Mouse (Mus musculus) neural tube, embryonic 13.5 days (tissue): ENCODE results near the gene Dll1. TPM values are rescaled to one million over a fixed set of nuclear protein-coding genes. Genes with fewer than 3 reads are reported as not detected.

ENCODE experiments used
- ATAC-seq: fragments of 200-750 bp; cut with Nextera tagmentation; 2 replicates; pipeline ENCODE4 v1.8.0; 2017; ENCODE audit warnings: low read depth, mild to moderate bottlenecking, moderate TSS enrichment, moderate library complexity
- H3K27ac ChIP-seq: fragments of 300-500 bp; sonication (generic); replicated peaks from 2 replicates; pipeline ENCODE4 v1.5.1; 2015; ENCODE audit warnings: moderate library complexity, mild to moderate bottlenecking, inconsistent platforms
- H3K27me3 ChIP-seq: fragments of 300-500 bp; sonication (generic); 2 replicates; pipeline ENCODE4 v1.6.1; 2015; ENCODE audit warnings: mild to moderate bottlenecking, inconsistent platforms
- H3K36me3 ChIP-seq: fragments of 300-500 bp; sonication (generic); 2 replicates; pipeline ENCODE4 v1.6.1; 2015; ENCODE audit warnings: mild to moderate bottlenecking, inconsistent platforms
- H3K4me1 ChIP-seq: fragments of 300-500 bp; sonication (generic); replicated peaks from 2 replicates; pipeline ENCODE4 v1.6.1; 2015; ENCODE audit warnings: inconsistent platforms
- H3K4me2 ChIP-seq: fragments of 300-500 bp; sonication (generic); 2 replicates; pipeline ENCODE4 v1.6.1; 2015; ENCODE audit warnings: inconsistent platforms, mild to moderate bottlenecking, moderate library complexity
- H3K4me3 ChIP-seq: fragments of 300-500 bp; sonication (generic); 2 replicates; pipeline ENCODE4 v1.5.1; 2015; ENCODE audit warnings: mild to moderate bottlenecking, inconsistent platforms
- H3K9ac ChIP-seq: fragments of 300-500 bp; sonication (generic); 2 replicates; pipeline ENCODE4 v1.6.1; 2015; ENCODE audit warnings: moderate library complexity, mild to moderate bottlenecking, inconsistent platforms
- H3K9me3 ChIP-seq: fragments of 300-500 bp; sonication (generic); 2 replicates; pipeline ENCODE4 v1.6.1; 2016; ENCODE audit warnings: inconsistent platforms
- WGBS: fragments of 180-500 bp; shearing (Covaris S2); methylation state at CpG from one replicate; pipeline ENCODE4 v1.1.7; 2015; 5-methylcytosine and 5-hydroxymethylcytosine counted together
- polyA plus RNA-seq: library from polyadenylated mRNA; unstranded; fragments of >200 nt; fragmentation: Nextera tagmentation; extraction: Ambion mirVana; gene quantifications from 2 replicates; pipeline ENCODE4 v1.2.1, GENCODE M21; 2015

Dll1 gene
- polyA plus RNA-seq, 1 experiment from 2014 or later = 24.2 TPM

DNA sequence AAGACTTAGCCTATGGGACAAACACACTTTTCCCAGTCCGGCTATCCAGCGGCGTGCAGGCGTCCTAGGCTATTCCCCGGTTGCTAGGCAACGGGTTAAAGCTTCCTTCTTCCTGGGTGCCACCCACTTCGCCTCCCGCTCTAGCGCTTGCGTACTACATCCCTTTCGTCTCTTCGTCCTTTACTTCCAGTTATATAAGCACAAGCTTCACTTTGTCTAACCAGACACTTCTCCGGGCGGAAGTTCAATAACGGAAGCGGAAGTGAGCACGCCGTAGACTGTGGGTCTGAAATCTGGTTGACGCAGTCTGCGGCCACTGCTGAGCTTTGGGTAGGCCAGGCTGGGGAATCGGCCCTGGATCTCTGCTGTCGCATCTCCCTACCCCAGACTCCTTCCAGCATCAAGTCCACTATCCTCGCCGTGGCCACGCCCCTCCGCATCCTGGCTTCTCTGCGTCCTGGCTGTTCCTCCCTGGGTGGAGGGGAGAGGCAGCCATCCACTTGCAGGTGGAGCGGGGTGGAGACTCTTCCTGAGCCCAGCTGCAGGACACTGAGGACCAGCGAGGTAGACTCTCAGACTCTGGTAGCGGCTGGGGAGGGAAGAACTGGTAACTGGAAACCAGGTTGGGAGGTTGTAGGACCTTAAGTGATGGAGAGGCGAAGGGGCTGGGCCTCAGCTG, 19.5 kb upstream of the Dll1 start, which contains the start of gene Fam120b:
Fam120b (plus strand) TSS at position 206 of the 679 bp plus-strand sequence.
- under 1% methylated on average over 31 of the region's 31 CpGs for WGBS
- peak; percentile 98 for ATAC-seq
- Histone ChIP-seq H3K4me2 (peak within 1 kb of the TSS; percentile 93), H3K27ac (peak within 1 kb of the TSS; percentile 94), H3K9ac (peak within 1 kb of the TSS; percentile 96), H3K4me1 (peaks cover 36% of the 10 kb centered on the region), H3K36me3 (no peaks in the 10 kb centered on the region), H3K9me3 (no peaks in the 10 kb centered on the region), H3K4me3 (peak within 1 kb of the TSS; percentile 89), H3K27me3 (peaks cover 14% of the 10 kb centered on the region)

DNA sequence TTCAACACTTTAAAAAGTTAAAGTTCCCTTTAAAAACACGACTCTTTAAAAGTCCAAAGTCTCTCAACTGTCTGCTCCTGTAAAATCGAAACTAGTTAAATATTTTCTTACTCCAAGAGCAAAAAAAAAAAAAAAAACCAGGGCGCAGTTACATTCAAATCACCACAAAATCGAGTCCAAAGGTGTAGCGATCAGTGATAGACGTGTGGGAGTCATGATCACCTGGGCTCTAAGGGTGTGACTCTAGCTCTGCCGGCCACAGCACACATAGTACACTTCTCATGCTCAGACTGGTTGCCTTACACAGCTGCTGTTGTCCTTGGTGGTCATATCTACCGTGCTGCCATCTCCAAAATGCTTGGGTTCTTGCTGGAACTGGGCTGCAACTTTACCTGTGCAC, 12.7 kb upstream of the Dll1 start:
- no peak for ATAC-seq
- Histone ChIP-seq H3K9ac (no peak overlapping the region), H3K36me3 (no peaks in the 10 kb centered on the region), H3K9me3 (no peaks in the 10 kb centered on the region), H3K4me3 (no peak overlapping the region), H3K27me3 (peaks cover 20% of the 10 kb centered on the region), H3K4me1 (no peaks in the 10 kb centered on the region), H3K27ac (no peak overlapping the region), H3K4me2 (no peak overlapping the region)
- 83% methylated on average over 8 of the region's 8 CpGs for WGBS

DNA sequence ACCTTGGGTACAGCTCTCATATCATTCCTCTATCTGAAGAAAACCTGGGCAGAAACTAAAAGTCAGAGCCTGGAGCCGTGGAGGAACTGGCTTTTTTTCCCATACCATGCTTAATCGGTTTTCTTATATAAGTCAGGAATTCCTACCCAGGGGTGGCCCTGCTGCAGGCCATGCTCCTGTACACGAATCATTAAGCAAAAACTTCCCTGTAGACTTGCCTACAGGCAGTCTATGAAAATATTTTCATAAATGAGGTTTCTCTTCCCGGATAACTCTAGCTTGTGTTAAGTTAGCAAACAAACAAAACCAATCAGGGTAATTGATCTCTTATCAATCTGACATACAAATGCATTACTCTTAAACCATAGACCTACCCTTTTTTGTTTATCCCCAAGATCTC, 12.2 kb upstream of the Dll1 start:
- H3K4me2 ChIP-seq = no peak overlapping the region
- no peaks in the 10 kb centered on the region for H3K9me3 ChIP-seq
- no peak for ATAC-seq
- no peaks in the 10 kb centered on the region for H3K36me3 ChIP-seq
- H3K4me3 ChIP-seq = no peak overlapping the region
- no peaks in the 10 kb centered on the region for H3K4me1 ChIP-seq
- 83% methylated on average over 4 of the region's 4 CpGs for WGBS
- peaks cover 18% of the 10 kb centered on the region for H3K27me3 ChIP-seq
- H3K9ac ChIP-seq = no peak overlapping the region
- no peak overlapping the region for H3K27ac ChIP-seq

DNA sequence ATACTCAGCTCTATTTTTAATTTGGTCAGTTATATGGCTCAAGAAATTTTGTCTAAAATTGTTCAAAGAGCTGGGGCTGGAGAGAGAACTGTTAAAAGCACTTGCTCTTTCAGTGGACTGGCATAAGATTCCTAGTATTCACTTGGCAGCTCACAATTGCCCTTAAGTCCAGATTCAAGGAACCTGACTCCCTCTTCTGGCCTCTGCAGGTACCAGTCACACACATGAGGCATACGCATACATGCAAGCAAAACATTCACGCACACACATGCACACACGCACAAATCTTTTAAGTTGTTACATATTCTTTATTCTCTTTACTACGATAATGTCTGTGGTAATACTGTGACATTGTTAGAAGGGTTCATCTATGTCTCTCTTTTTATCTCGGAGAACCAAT, 6.7 kb upstream of the Dll1 start:
- H3K4me2 ChIP-seq = no peak overlapping the region
- WGBS = 95% methylated on average over 5 of the region's 5 CpGs
- no peak for ATAC-seq

DNA sequence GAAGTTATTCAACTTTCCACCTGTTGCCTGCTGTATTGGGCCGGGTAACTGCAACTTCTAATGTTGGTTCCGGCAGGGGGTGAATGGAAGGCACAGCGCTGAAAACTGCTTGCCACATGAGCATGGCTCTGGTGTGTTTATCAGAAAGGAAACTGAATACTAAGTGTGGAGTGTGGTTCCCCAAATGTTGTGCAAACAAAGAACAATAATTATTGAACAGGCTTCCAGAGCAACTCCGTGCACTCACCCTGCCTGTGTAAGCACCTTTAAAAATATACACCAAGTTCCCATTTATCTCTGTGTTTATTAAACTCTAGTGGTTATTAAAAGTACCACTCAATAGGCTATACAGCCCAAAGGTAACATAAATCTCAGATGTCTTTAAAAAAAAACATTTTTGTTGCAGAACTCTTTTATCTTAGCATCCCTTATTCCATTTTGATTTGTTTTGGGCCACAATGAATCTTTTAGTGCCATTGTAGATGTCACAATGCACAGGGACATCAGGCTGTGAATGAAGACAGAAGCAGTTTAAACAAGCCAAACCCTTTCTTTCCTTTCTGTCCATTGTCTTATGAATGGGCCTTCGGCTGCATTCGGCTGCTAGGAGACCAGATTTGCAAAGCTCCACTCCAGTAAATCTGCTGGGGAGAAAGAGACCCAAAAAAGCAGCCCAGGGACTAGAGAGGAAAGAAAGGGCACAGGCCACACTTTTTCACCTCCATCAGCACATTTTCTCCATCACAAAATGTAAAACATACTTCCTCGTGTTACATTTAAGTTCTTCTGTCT, 5.4 kb upstream of the Dll1 start:
- no peak for ATAC-seq
- H3K4me1 ChIP-seq = peaks cover 57% of the 10 kb centered on the region
- H3K4me3 ChIP-seq = no peak overlapping the region
- H3K4me2 ChIP-seq = peak overlapping the region; percentile 87
- H3K36me3 ChIP-seq = no peaks in the 10 kb centered on the region
- WGBS = 7% methylated on average over 7 of the region's 7 CpGs
- H3K27ac ChIP-seq = no peak overlapping the region
- no peak overlapping the region for H3K9ac ChIP-seq
- peaks cover 18% of the 10 kb centered on the region; the same call in 1 of the 2 replicates for H3K27me3 ChIP-seq
- no peaks in the 10 kb centered on the region for H3K9me3 ChIP-seq

More for the DNA sequence above, 6.7 kb upstream of the Dll1 start:
- H3K27me3 ChIP-seq = peaks cover 20% of the 10 kb centered on the region; the same call in 1 of the 2 replicates
- no peak overlapping the region for H3K27ac ChIP-seq
- H3K9me3 ChIP-seq = no peaks in the 10 kb centered on the region
- H3K4me3 ChIP-seq = no peak overlapping the region
- H3K36me3 ChIP-seq = no peaks in the 10 kb centered on the region
- peaks cover 44% of the 10 kb centered on the region for H3K4me1 ChIP-seq
- H3K9ac ChIP-seq = no peak overlapping the region

DNA sequence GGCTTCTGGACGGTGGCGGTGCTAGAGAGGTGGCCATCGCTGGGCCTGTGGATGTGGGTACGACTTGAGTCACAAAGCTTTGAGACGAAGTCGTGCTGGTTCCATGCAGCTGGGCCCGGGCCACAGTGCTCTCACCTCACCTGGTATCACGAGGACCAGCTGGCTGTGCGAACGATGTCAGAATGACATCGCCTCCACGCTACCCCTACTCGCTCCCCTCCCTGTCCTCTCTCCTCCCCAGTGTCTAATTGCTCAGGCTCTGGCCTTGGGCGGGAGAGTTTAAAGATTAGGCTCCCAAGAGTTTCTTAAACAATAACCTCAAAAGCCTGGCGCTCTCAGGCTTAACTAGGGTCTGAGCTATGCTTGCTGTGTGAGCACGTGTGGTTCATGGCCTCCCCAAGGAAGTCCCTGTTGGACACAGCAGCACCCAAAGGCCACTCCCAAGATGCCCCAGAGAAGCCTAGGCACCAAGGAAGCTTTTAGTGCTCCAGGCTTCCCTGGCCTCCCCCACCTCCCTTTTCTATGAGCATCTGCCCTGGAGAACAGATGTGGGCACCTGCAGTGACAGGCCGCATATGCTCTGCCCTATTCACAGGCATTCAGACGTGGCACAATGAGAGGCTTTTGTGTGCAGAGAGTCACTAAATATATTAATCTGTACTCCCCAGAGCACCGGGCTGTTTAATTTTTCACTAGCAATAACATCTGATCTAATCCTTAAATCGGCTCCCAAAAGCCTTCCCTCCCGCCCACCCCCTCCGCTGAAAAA, 4.6 kb upstream of the Dll1 start:
- H3K4me1 ChIP-seq = peaks cover 63% of the 10 kb centered on the region
- peak overlapping the region; percentile 73 for H3K9ac ChIP-seq
- no peaks in the 10 kb centered on the region for H3K36me3 ChIP-seq
- WGBS = 2% methylated on average over 22 of the region's 22 CpGs
- peak overlapping the region; percentile 87 for H3K4me2 ChIP-seq
- H3K27me3 ChIP-seq = peaks cover 18% of the 10 kb centered on the region; the same call in 1 of the 2 replicates
- no peaks in the 10 kb centered on the region for H3K9me3 ChIP-seq
- peak overlapping the region; percentile 53 for H3K27ac ChIP-seq
- peak; percentile 33; the same call in 1 of the 2 replicates for ATAC-seq
- peak overlapping the region; percentile 48 for H3K4me3 ChIP-seq

DNA sequence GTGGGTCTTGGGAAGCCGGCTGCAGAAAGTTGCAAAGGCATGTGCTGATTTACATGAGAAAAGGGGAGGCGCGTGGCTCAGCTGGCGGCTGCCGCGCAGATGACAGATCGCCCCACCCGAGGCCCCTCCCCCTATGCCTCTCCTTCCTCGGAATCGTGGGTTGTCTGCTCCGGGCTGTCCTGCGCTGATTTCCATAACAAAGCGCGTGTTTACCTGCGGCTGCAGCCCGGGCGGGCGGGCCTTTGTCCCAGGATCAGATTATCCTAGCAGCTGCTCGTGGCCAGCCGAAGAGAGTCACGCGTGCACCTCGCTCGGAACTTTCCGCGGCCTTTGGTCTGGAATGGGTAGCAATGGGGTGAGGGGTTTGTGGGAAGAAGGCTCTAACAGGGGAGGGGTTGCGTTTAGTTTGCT, 4.0 kb upstream of the Dll1 start:
- Histone ChIP-seq H3K36me3 (no peaks in the 10 kb centered on the region), H3K27ac (peak overlapping the region; percentile 53), H3K9ac (peak overlapping the region; percentile 73), H3K4me1 (peaks cover 64% of the 10 kb centered on the region), H3K4me3 (peak overlapping the region; percentile 48), H3K9me3 (no peaks in the 10 kb centered on the region), H3K27me3 (peaks cover 18% of the 10 kb centered on the region; the same call in 1 of the 2 replicates), H3K4me2 (peak overlapping the region; percentile 87)
- peak; percentile 17 for ATAC-seq
- WGBS = under 1% methylated on average over 27 of the region's 27 CpGs

DNA sequence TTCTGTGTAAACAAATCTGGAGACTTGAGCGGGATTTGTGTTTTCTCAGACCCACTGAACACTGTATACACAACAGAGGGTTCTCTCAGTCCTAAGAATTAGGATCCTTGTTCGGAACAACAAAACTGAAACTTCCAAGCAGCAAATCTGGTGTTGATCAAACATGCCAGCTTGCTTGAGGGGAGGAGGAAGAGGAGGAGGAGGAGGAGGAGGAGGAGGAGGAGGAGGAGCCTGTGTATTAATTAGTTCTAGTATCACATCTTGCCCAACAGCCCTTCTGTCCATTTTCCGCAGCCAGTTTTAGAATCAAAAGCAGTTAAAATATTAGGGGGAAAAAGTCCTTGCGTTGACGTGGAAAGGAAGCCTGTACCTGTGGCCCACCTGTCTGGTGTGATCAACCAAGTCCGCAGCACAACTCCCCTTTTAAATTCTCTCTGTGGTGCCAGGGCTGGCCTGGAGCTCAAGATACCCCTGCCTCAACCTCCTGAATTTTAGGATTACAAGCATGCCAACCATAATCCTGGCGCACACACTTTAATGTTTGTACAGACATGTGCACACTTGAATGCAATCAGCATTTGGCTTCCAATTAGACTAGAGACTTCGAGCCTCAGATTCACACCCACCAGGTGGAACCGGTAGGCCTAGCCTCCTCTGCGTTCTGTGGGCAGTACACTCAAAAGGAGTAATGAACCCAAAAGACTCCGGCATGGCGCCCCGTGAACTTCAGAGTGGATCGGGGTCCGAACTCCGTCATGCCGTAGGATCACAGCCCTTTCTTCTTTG, 3.3 kb upstream of the Dll1 start:
- H3K27me3 ChIP-seq = peaks cover 18% of the 10 kb centered on the region; the same call in 1 of the 2 replicates
- peaks cover 64% of the 10 kb centered on the region for H3K4me1 ChIP-seq
- H3K9ac ChIP-seq = peak overlapping the region; percentile 73
- H3K36me3 ChIP-seq = no peaks in the 10 kb centered on the region
- ATAC-seq = no peak
- no peaks in the 10 kb centered on the region for H3K9me3 ChIP-seq
- H3K4me3 ChIP-seq = peak overlapping the region; percentile 48
- no peak overlapping the region for H3K27ac ChIP-seq
- WGBS = 7% methylated on average over 17 of the region's 17 CpGs
- peak overlapping the region; percentile 87 for H3K4me2 ChIP-seq

DNA sequence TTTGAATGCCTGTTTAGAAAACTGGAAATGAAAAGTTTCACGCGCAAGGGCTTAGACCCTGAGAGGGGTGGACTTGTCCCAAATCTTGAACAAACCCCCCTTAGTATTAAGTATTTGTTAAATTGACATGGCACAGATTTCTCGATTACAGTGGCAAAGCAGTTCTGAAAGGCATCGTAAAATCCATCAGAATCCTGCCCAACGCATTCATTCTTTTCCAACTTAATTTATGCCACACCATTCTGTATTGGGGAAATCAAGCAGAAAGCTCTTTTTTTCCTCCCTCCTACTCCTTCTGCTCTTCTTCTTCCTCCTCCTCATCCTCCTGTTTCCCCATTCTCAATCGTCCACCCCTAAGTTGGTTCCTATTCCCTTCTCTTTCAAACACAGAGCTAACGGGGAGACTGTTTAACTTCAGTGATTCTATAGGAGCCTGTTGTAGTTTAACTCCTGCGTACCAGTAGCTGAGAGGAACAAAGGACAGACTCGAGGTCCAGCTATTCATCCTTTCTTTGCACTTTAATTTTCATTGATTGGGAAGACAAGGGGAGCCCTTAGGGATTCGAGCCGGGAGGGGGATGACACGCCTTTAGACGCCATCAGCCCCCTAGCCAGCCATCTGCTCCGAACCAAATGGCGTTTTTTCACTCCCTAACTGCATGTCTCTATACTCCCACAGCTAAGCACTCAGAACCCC, 1.9 kb upstream of the Dll1 start:
- 2% methylated on average over 15 of the region's 15 CpGs for WGBS
- Histone ChIP-seq H3K27me3 (peaks cover 7% of the 10 kb centered on the region; the same call in 1 of the 2 replicates), H3K4me2 (peak overlapping the region; percentile 91), H3K4me3 (no peak overlapping the region), H3K27ac (peak overlapping the region; percentile 98), H3K36me3 (no peaks in the 10 kb centered on the region), H3K4me1 (peaks cover 76% of the 10 kb centered on the region), H3K9me3 (no peaks in the 10 kb centered on the region), H3K9ac (peak overlapping the region; percentile 18; the same call in 1 of the 2 replicates)
- no peak for ATAC-seq

DNA sequence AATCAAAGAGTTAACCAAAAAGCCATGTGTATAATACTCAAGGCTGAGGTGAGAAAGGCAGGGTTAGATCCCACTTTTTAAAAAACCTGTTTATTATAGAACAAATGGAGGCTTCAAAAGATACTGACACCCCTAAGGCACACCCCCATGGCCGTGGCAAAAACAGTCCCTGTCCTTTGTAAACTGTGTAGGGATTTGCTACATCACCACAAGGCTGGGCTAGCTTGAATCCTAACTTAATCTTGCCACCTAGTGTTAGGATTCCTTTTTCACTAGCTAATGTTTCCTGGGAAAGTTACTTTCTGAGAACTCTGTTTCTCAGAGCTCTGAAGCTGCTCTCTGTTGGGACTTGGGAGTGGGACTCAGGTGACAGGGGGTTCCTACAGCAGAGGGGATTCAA, 1.2 kb upstream of the Dll1 start:
- no peaks in the 10 kb centered on the region for H3K36me3 ChIP-seq
- H3K27me3 ChIP-seq = peaks cover 7% of the 10 kb centered on the region; the same call in 1 of the 2 replicates
- H3K4me1 ChIP-seq = peaks cover 83% of the 10 kb centered on the region
- H3K9me3 ChIP-seq = no peaks in the 10 kb centered on the region
- 6% methylated on average over 1 of the region's 1 CpGs for WGBS
- H3K4me3 ChIP-seq = peak overlapping the region; percentile 91; the same call in 1 of the 2 replicates
- H3K27ac ChIP-seq = peak overlapping the region; percentile 98
- H3K4me2 ChIP-seq = peak overlapping the region; percentile 91
- no peak for ATAC-seq
- H3K9ac ChIP-seq = peak overlapping the region; percentile 91; the same call in 1 of the 2 replicates
